Mouse (Mus musculus) heart, adult 2 months (tissue): ENCODE measurements around the gene Ubald2. TPM values are rescaled to one million over a fixed set of nuclear protein-coding genes. Genes with fewer than 3 reads are reported as not detected.
"Not testable (repeated sequence)": the region's sequence is repeated elsewhere in the genome, so short reads cannot be mapped to it uniquely, and the experiment has no call there.

Source experiments
- DNase-seq, 2 experiments: peaks; one replicate each; pipeline ENCODE4 v3.0.0; 2021
- H3K27ac ChIP-seq: fragments of 200-600 bp; 2 replicates; pipeline ENCODE4 v1.8.1; 2022
- H3K27me3 ChIP-seq: fragments of 200-500 bp; 2 replicates; pipeline ENCODE4 v1.6.1; 2012; ENCODE audit warnings: mild to moderate bottlenecking, low read length, inconsistent platforms, mixed read lengths; ENCODE audit not compliant: control insufficient read depth, insufficient read depth
- H3K36me3 ChIP-seq: fragments of 200-500 bp; 2 replicates; pipeline ENCODE4 v1.6.1; 2012; ENCODE audit warnings: low read length, inconsistent platforms; ENCODE audit not compliant: control insufficient read depth, insufficient read depth
- H3K4me1 ChIP-seq: fragments of 200-500 bp; 2 replicates; pipeline ENCODE4 v1.6.1; 2011; ENCODE audit warnings: low read length; ENCODE audit not compliant: control insufficient read depth, insufficient read depth
- H3K4me3 ChIP-seq: fragments of 200-600 bp; 2 replicates; pipeline ENCODE4 v1.8.1; 2022
- H3K79me2 ChIP-seq: fragments of 200-500 bp; replicated peaks from 2 replicates; pipeline ENCODE4 v1.6.1; 2012; ENCODE audit warnings: mild to moderate bottlenecking, inconsistent platforms, low read length, moderate library complexity, mixed read lengths; ENCODE audit not compliant: control insufficient read depth, insufficient read depth
- H3K9ac ChIP-seq: fragments of 200-500 bp; 2 replicates; pipeline ENCODE4 v1.6.1; 2012; ENCODE audit warnings: low read depth, mild to moderate bottlenecking, control low read depth, inconsistent platforms, low read length, mixed read lengths
- CTCF ChIP-seq: fragments of 200-600 bp; IDR thresholded peaks from 2 replicates; pipeline ENCODE4 v1.8.1; 2022; ENCODE audit warnings: antibody characterized with exemption, mild to moderate bottlenecking, moderate library complexity
- EP300 ChIP-seq: fragments of 200-500 bp; IDR thresholded peaks from 2 replicates; pipeline ENCODE4 v1.6.1; 2011; ENCODE audit warnings: low read depth, low read length, control low read depth; ENCODE audit not compliant: insufficient read depth
- POLR2A ChIP-seq: fragments of 200-500 bp; IDR thresholded peaks from 2 replicates; pipeline ENCODE4 v1.6.1; 2011; ENCODE audit warnings: mild to moderate bottlenecking, low read depth, low read length, control low read depth; ENCODE audit not compliant: insufficient read depth
- WGBS: fragments of 180-500 bp; shearing (Covaris S2); methylation state at CpG from one replicate; pipeline ENCODE4 v1.1.7; 2018; 5-methylcytosine and 5-hydroxymethylcytosine counted together
- intact Hi-C: fragments of 180-260 bp; cut with DNase I; formaldehyde crosslinking; loops from one replicate; pipeline ENCODE4 v1.15.1; 2025
- polyA plus RNA-seq: library from polyadenylated mRNA; depleted of rRNA; stranded (reverse); fragments of >200 nt; gene quantifications from 2 replicates; pipeline ENCODE4 v1.2.3, GENCODE M21; 2012
- total RNA-seq, 2 experiments: library from RNA; stranded (reverse); gene quantifications; 2 replicates each; pipeline ENCODE4 v1.2.3; 2021

Ubald2 gene
- total and polyA plus RNA-seq, 3 experiments = 29.2 to 80.1 (median 34.1) TPM

GRCm38 (mm10) chr11:116405601-116406000 is 28.3 kb upstream of the Ubald2 start:
- Histone ChIP-seq H3K27me3 (no peaks in the 10 kb centered on the region), H3K4me3 (no peak overlapping the region), H3K36me3 (no peaks in the 10 kb centered on the region), H3K27ac (no peak overlapping the region), H3K9ac (no peak overlapping the region), H3K4me1 (no peaks in the 10 kb centered on the region; the same call in 1 of the 2 replicates), H3K79me2 (no peaks in the 10 kb centered on the region)
- 84% methylated on average over 4 of the region's 4 CpGs for WGBS
- intact Hi-C loops = no loop called here
- no peak for TF ChIP-seq POLR2A
- no peak for TF ChIP-seq CTCF
- TF ChIP-seq EP300 = no peak
- DNase-seq = no peak

GRCm38 (mm10) chr11:116406231-116406728 is 27.6 kb upstream of the Ubald2 start:
- no peak for TF ChIP-seq POLR2A
- no peak for TF ChIP-seq CTCF
- TF ChIP-seq EP300 = no peak
- H3K36me3 ChIP-seq = no peaks in the 10 kb centered on the region
- H3K9ac ChIP-seq = no peak overlapping the region
- no peaks in the 10 kb centered on the region for H3K79me2 ChIP-seq
- no peaks in the 10 kb centered on the region; the same call in 1 of the 2 replicates for H3K4me1 ChIP-seq
- 86% methylated on average over 16 of the region's 16 CpGs for WGBS
- H3K27me3 ChIP-seq = no peaks in the 10 kb centered on the region
- intact Hi-C loops = no loop called here
- H3K27ac ChIP-seq = no peak overlapping the region
- no peak overlapping the region for H3K4me3 ChIP-seq
- DNase-seq = no peak

DNA sequence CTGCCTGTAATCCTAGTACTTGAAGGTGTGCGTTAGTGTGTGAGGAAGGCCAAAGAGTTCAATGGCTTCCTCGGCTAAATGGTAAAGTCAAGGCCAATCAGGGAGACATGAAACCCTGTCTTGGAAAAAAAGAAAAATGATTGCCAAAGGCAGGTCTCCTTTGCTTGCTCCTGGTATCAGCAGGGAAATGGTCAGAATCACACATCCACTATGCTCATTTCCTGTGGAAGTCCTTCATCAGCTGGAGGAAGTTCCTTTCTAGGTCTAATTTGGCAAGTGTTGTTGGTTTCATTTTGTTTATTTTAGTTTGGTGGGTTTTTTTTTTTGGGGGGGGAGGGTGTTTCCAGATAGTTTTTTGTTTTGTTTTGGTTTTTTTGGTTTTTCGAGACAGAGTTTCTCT is 24.9 kb upstream of the Ubald2 start:
- H3K36me3 ChIP-seq = no peaks in the 10 kb centered on the region
- TF ChIP-seq CTCF (no peak), POLR2A (no peak), EP300 (no peak)
- DNase-seq = no peak
- no peak overlapping the region for H3K9ac ChIP-seq
- H3K79me2 ChIP-seq = no peaks in the 10 kb centered on the region; the same call in 1 of the 2 replicates
- H3K4me1 ChIP-seq = peaks cover 2% of the 10 kb centered on the region
- H3K27me3 ChIP-seq = peaks cover 2% of the 10 kb centered on the region; the same call in 1 of the 2 replicates
- WGBS = 49% methylated on average over 3 of the region's 3 CpGs
- H3K4me3 ChIP-seq = no peak overlapping the region
- H3K27ac ChIP-seq = no peak overlapping the region
- intact Hi-C loops = no loop called here

- H3K27me3 ChIP-seq, H3K4me3 ChIP-seq, H3K4me1 ChIP-seq, intact Hi-C loops, H3K9ac ChIP-seq, H3K36me3 ChIP-seq, H3K79me2 ChIP-seq, H3K27ac ChIP-seq, DNase-seq: not testable (repeated sequence)
- 94% methylated on average over 4 of the region's 4 CpGs for WGBS
Measured at GRCm38 (mm10) chr11:116410415-116410814, 23.5 kb upstream of the Ubald2 start.

DNA sequence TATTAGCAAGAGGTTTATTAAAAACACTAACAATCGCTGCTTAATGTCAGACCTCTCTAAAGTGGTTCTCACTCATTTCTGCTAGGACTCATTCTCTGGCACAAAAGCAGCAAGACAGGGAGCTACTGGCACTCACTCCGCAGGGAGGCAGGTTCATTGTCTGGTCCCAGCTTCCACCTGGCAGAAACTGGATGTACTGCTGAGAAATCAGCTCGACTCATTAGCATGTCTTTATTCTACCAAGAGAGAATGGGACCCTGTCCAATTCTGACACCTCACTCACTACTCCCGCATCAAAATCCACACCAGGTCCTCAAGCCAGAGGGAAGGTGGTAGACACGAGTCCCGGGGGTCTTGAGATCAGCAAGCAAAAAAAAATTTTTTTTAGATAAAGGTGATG is 22.3 kb upstream of the Ubald2 start:
- no peak for DNase-seq
- 51% methylated on average over 6 of the region's 6 CpGs for WGBS
- intact Hi-C loops = no loop called here
- no peaks in the 10 kb centered on the region for H3K36me3 ChIP-seq
- TF ChIP-seq EP300 = no peak
- TF ChIP-seq POLR2A = no peak
- no peak for TF ChIP-seq CTCF
- no peak overlapping the region for H3K4me3 ChIP-seq
- no peak overlapping the region for H3K9ac ChIP-seq
- peaks cover 2% of the 10 kb centered on the region for H3K4me1 ChIP-seq
- no peak overlapping the region for H3K27ac ChIP-seq
- H3K79me2 ChIP-seq = no peaks in the 10 kb centered on the region; the same call in 1 of the 2 replicates
- peaks cover 2% of the 10 kb centered on the region; the same call in 1 of the 2 replicates for H3K27me3 ChIP-seq

DNA sequence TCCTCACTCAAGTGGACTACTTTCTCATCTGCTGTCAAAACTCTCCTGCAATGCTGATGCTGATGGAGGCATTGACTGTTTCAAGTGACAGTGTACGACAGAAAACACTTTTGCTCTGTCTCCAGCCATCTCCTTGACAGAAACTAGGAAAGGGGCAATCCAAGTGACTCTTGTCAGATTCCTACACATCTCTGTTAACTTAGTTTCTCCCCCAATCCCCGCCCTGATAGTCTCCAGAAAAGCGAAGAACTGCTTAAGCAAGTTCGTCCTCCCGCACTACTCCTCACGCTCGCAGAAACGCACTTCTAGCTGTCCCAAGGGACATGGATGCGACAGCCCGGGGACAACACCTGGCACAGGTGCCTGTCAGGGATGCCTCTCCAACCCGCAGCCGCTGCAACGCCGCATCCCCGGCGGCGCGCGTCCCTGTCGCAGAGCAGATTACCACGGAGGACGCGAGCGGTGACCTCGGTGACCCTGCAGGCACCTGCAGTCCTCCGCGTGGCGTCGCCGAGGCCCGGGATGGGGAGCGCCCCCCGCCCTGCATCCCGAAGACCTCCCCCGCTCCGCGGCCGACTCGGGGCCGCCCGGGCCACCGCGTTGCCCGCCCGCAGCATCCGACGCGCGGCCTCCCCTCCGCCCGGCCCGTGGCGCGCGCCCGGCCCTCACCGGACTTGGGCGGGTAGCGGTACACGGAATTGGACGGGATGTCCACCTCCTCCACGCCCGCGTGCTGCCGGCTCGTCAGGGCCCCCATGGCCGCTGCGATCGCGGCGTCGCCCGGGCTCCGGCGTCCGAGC is 21.7 kb upstream of the Ubald2 start:
- intact Hi-C loops = loop anchor here (2.0 kb wide), 1 partner anchor 23 kb away; the partner anchor contains the start of gene Ubald2

More for the DNA sequence above, 21.7 kb upstream of the Ubald2 start:
- peaks cover 2% of the 10 kb centered on the region for H3K4me1 ChIP-seq
- peak overlapping the region; percentile 55 for H3K4me3 ChIP-seq
- DNase-seq = no peak
- peak overlapping the region; percentile 83 for H3K9ac ChIP-seq
- under 1% methylated on average over 53 of the region's 76 CpGs for WGBS
- TF ChIP-seq CTCF (no peak), POLR2A (no peak), EP300 (no peak)
- H3K36me3 ChIP-seq = no peaks in the 10 kb centered on the region
- no peaks in the 10 kb centered on the region; the same call in 1 of the 2 replicates for H3K79me2 ChIP-seq
- peaks cover 2% of the 10 kb centered on the region; the same call in 1 of the 2 replicates for H3K27me3 ChIP-seq
- no peak overlapping the region for H3K27ac ChIP-seq
